Mouse (Mus musculus) midbrain, embryonic 15.5 days (tissue): ENCODE results near the gene B3galt6. TPM values are rescaled to one million over a fixed set of nuclear protein-coding genes. Genes with fewer than 3 reads are reported as not detected.

Experiments
- ATAC-seq: fragments of 200-750 bp; cut with Nextera tagmentation; replicated peaks from 2 replicates; pipeline ENCODE4 v1.8.0; 2017; ENCODE audit warnings: moderate TSS enrichment
- H3K27ac ChIP-seq: fragments of 300-500 bp; sonication (generic); 2 replicates; pipeline ENCODE4 v1.5.1; 2015; ENCODE audit warnings: mild to moderate bottlenecking, inconsistent platforms
- H3K27me3 ChIP-seq: fragments of 300-500 bp; sonication (generic); replicated peaks from 2 replicates; pipeline ENCODE4 v1.6.1; 2015; ENCODE audit warnings: inconsistent platforms
- H3K36me3 ChIP-seq: fragments of 300-500 bp; sonication (generic); replicated peaks from 2 replicates; pipeline ENCODE4 v1.6.1; 2015; ENCODE audit warnings: inconsistent platforms
- H3K4me1 ChIP-seq: fragments of 300-500 bp; sonication (generic); 2 replicates; pipeline ENCODE4 v1.6.1; 2015; ENCODE audit warnings: inconsistent platforms
- H3K4me2 ChIP-seq: fragments of 300-500 bp; sonication (generic); 2 replicates; pipeline ENCODE4 v1.6.1; 2015; ENCODE audit warnings: inconsistent platforms, mild to moderate bottlenecking, moderate library complexity
- H3K4me3 ChIP-seq: fragments of 300-500 bp; sonication (generic); 2 replicates; pipeline ENCODE4 v1.5.1; 2015; ENCODE audit warnings: mild to moderate bottlenecking, inconsistent platforms
- H3K9ac ChIP-seq: fragments of 300-500 bp; sonication (generic); 2 replicates; pipeline ENCODE4 v1.6.1; 2015; ENCODE audit warnings: mild to moderate bottlenecking, inconsistent platforms
- H3K9me3 ChIP-seq: fragments of 300-500 bp; sonication (generic); 2 replicates; pipeline ENCODE4 v1.6.1; 2016; ENCODE audit warnings: inconsistent platforms
- WGBS: fragments of 180-500 bp; shearing (Covaris S2); methylation state at CpG from one replicate; pipeline ENCODE4 v1.1.7; 2015; ENCODE audit warnings: mixed read lengths; 5-methylcytosine and 5-hydroxymethylcytosine counted together
- polyA plus RNA-seq: library from polyadenylated mRNA; unstranded; fragments of >200 nt; fragmentation: Nextera tagmentation; extraction: Ambion mirVana; gene quantifications from 2 replicates; pipeline ENCODE4 v1.2.1, GENCODE M21; 2015

Gene B3galt6
- 38.5 and 38.9 TPM in 2 replicates for polyA plus RNA-seq

- H3K27ac ChIP-seq = peak within 1 kb of the TSS; percentile 97
- peak; percentile 92 for ATAC-seq
- H3K27me3 ChIP-seq = no peaks in the 10 kb centered on the region
- WGBS = under 1% methylated on average over 96 of the region's 99 CpGs
- H3K9me3 ChIP-seq = no peaks in the 10 kb centered on the region
- peak within 1 kb of the TSS; percentile 97 for H3K4me2 ChIP-seq
- H3K36me3 ChIP-seq = peaks cover 5% of the 10 kb centered on the region; the same call in 1 of the 2 replicates
- peak within 1 kb of the TSS; percentile 80 for H3K4me3 ChIP-seq
- peaks cover 31% of the 10 kb centered on the region for H3K4me1 ChIP-seq
- H3K9ac ChIP-seq = peak within 1 kb of the TSS; percentile 79
These were observed at the start of gene B3galt6, which contains the start of gene Sdf4 for GRCm38 (mm10) chr4:155992241-155992905. B3galt6 (minus strand) TSS chr4:155992649. Sdf4 (plus strand) TSS chr4:155992872.

- Histone ChIP-seq H3K36me3 (no peaks in the 10 kb centered on the region), H3K27ac (no peak overlapping the region), H3K9ac (peak overlapping the region; percentile 26; the same call in 1 of the 2 replicates), H3K9me3 (no peaks in the 10 kb centered on the region), H3K4me1 (peaks cover 34% of the 10 kb centered on the region), H3K27me3 (peaks cover 22% of the 10 kb centered on the region), H3K4me2 (peak overlapping the region; percentile 46), H3K4me3 (peak overlapping the region; percentile 24)
- 3% methylated on average over 25 of the region's 25 CpGs for WGBS
- no peak for ATAC-seq
These were observed 42.5 kb upstream of the B3galt6 start for GRCm38 (mm10) chr4:156034901-156035300.

- H3K36me3 ChIP-seq = no peaks in the 10 kb centered on the region
- no peak overlapping the region for H3K9ac ChIP-seq
- H3K4me3 ChIP-seq = no peak overlapping the region
- ATAC-seq = no peak
- H3K27ac ChIP-seq = no peak overlapping the region
- H3K4me1 ChIP-seq = peaks cover 34% of the 10 kb centered on the region
- WGBS = 60% methylated on average over 4 of the region's 4 CpGs
- no peaks in the 10 kb centered on the region for H3K9me3 ChIP-seq
- H3K4me2 ChIP-seq = no peak overlapping the region; the same call in 1 of the 2 replicates
- H3K27me3 ChIP-seq = peaks cover 22% of the 10 kb centered on the region
These were observed 41.9 kb upstream of the B3galt6 start for GRCm38 (mm10) chr4:156034301-156034700.

GRCm38 (mm10) chr4:156033476-156034119, 41.1 kb upstream of the B3galt6 start:
- H3K4me3 ChIP-seq = no peak overlapping the region
- peaks cover 22% of the 10 kb centered on the region for H3K27me3 ChIP-seq
- H3K9me3 ChIP-seq = no peaks in the 10 kb centered on the region
- no peak overlapping the region for H3K9ac ChIP-seq
- 51% methylated on average over 6 of the region's 6 CpGs for WGBS
- no peak overlapping the region for H3K4me2 ChIP-seq
- peaks cover 34% of the 10 kb centered on the region for H3K4me1 ChIP-seq
- ATAC-seq = no peak
- H3K36me3 ChIP-seq = no peaks in the 10 kb centered on the region
- no peak overlapping the region for H3K27ac ChIP-seq

GRCm38 (mm10) chr4:156032856-156033255, 40.4 kb upstream of the B3galt6 start:
- no peaks in the 10 kb centered on the region for H3K9me3 ChIP-seq
- WGBS = 90% methylated on average over 4 of the region's 4 CpGs
- no peak overlapping the region for H3K4me3 ChIP-seq
- H3K4me2 ChIP-seq = no peak overlapping the region
- H3K9ac ChIP-seq = no peak overlapping the region
- H3K4me1 ChIP-seq = peaks cover 34% of the 10 kb centered on the region
- no peak for ATAC-seq
- H3K27me3 ChIP-seq = peaks cover 22% of the 10 kb centered on the region
- no peak overlapping the region for H3K27ac ChIP-seq
- H3K36me3 ChIP-seq = 0 out of 2 replicates have a peak, but pooled peaks cover under 1% of the 10 kb centered on the region

GRCm38 (mm10) chr4:156031593-156032391, 39.3 kb upstream of the B3galt6 start:
- Histone ChIP-seq H3K4me1 (peaks cover 34% of the 10 kb centered on the region), H3K36me3 (peaks cover 8% of the 10 kb centered on the region; the same call in 1 of the 2 replicates), H3K4me2 (peak overlapping the region; percentile 77), H3K9me3 (no peaks in the 10 kb centered on the region), H3K4me3 (peak overlapping the region; percentile 60), H3K27ac (peak overlapping the region; percentile 90), H3K27me3 (peaks cover 22% of the 10 kb centered on the region), H3K9ac (peak overlapping the region; percentile 54)
- ATAC-seq = peak; percentile 92
- WGBS = under 1% methylated on average over 24 of the region's 24 CpGs

GRCm38 (mm10) chr4:156031255-156031592, 38.8 kb upstream of the B3galt6 start:
- ATAC-seq = no peak; the same call in 1 of the 2 replicates
- H3K36me3 ChIP-seq = peaks cover 8% of the 10 kb centered on the region; the same call in 1 of the 2 replicates
- peak overlapping the region; percentile 54 for H3K9ac ChIP-seq
- H3K9me3 ChIP-seq = no peaks in the 10 kb centered on the region
- peaks cover 34% of the 10 kb centered on the region for H3K4me1 ChIP-seq
- H3K27me3 ChIP-seq = peaks cover 20% of the 10 kb centered on the region
- H3K4me2 ChIP-seq = peak overlapping the region; percentile 77
- H3K27ac ChIP-seq = peak overlapping the region; percentile 90
- 6% methylated on average over 7 of the region's 7 CpGs for WGBS
- peak overlapping the region; percentile 60 for H3K4me3 ChIP-seq

- H3K9ac ChIP-seq = peak overlapping the region; percentile 54
- no peaks in the 10 kb centered on the region for H3K9me3 ChIP-seq
- peaks cover 33% of the 10 kb centered on the region for H3K4me1 ChIP-seq
- H3K27ac ChIP-seq = peak overlapping the region; percentile 90
- peaks cover 8% of the 10 kb centered on the region; the same call in 1 of the 2 replicates for H3K36me3 ChIP-seq
- H3K27me3 ChIP-seq = peaks cover 15% of the 10 kb centered on the region
- ATAC-seq = peak; percentile 13
- H3K4me2 ChIP-seq = peak overlapping the region; percentile 77
- WGBS = 55% methylated on average over 9 of the region's 9 CpGs
- H3K4me3 ChIP-seq = peak overlapping the region; percentile 60
These were observed 38.2 kb upstream of the B3galt6 start for GRCm38 (mm10) chr4:156030651-156031118.

- peaks cover 21% of the 10 kb centered on the region for H3K4me1 ChIP-seq
- H3K4me2 ChIP-seq = no peak overlapping the region
- WGBS = 97% methylated on average over 7 of the region's 7 CpGs
- no peak overlapping the region for H3K27ac ChIP-seq
- ATAC-seq = no peak
- no peak overlapping the region for H3K4me3 ChIP-seq
- H3K9ac ChIP-seq = no peak overlapping the region
- no peaks in the 10 kb centered on the region for H3K9me3 ChIP-seq
- peaks cover 10% of the 10 kb centered on the region; the same call in 1 of the 2 replicates for H3K36me3 ChIP-seq
- H3K27me3 ChIP-seq = no peaks in the 10 kb centered on the region
These were observed 36.1 kb upstream of the B3galt6 start for GRCm38 (mm10) chr4:156028580-156028979.

GRCm38 (mm10) chr4:156026013-156026412, 33.6 kb upstream of the B3galt6 start, which contains the start of gene Tnfrsf18:
Tnfrsf18 (plus strand) TSS chr4:156026164.
- H3K27me3 ChIP-seq = no peaks in the 10 kb centered on the region
- WGBS = 69% methylated on average over 4 of the region's 4 CpGs
- H3K27ac ChIP-seq = no peak within 1 kb of the TSS
- peaks cover 11% of the 10 kb centered on the region for H3K4me1 ChIP-seq
- H3K36me3 ChIP-seq = peaks cover 12% of the 10 kb centered on the region; the same call in 1 of the 2 replicates
- no peak within 1 kb of the TSS for H3K4me3 ChIP-seq
- H3K4me2 ChIP-seq = no peak within 1 kb of the TSS
- H3K9ac ChIP-seq = no peak within 1 kb of the TSS
- H3K9me3 ChIP-seq = no peaks in the 10 kb centered on the region
- no peak for ATAC-seq

GRCm38 (mm10) chr4:156024184-156024583, 31.7 kb upstream of the B3galt6 start:
- Histone ChIP-seq H3K27me3 (no peaks in the 10 kb centered on the region), H3K4me3 (no peak overlapping the region), H3K4me2 (no peak overlapping the region), H3K4me1 (no peaks in the 10 kb centered on the region), H3K9me3 (no peaks in the 10 kb centered on the region), H3K27ac (no peak overlapping the region), H3K9ac (no peak overlapping the region), H3K36me3 (peaks cover 16% of the 10 kb centered on the region; the same call in 1 of the 2 replicates)
- 92% methylated on average over 7 of the region's 7 CpGs for WGBS
- no peak for ATAC-seq

- no peaks in the 10 kb centered on the region for H3K9me3 ChIP-seq
- no peak for ATAC-seq
- no peak overlapping the region for H3K4me2 ChIP-seq
- peaks cover 16% of the 10 kb centered on the region; the same call in 1 of the 2 replicates for H3K36me3 ChIP-seq
- no peak overlapping the region for H3K4me3 ChIP-seq
- no peak overlapping the region for H3K9ac ChIP-seq
- H3K27me3 ChIP-seq = no peaks in the 10 kb centered on the region
- no peaks in the 10 kb centered on the region for H3K4me1 ChIP-seq
- no peak overlapping the region for H3K27ac ChIP-seq
- 87% methylated on average over 9 of the region's 9 CpGs for WGBS
These were observed 31.1 kb upstream of the B3galt6 start for GRCm38 (mm10) chr4:156023520-156023919.
